Mouse (Mus musculus): ENCODE measurements around the gene Osbpl3.
A peak's percentile ranks its signal among the peaks of the same experiment; 100 is the strongest.

The Osbpl3 gene

DNA sequence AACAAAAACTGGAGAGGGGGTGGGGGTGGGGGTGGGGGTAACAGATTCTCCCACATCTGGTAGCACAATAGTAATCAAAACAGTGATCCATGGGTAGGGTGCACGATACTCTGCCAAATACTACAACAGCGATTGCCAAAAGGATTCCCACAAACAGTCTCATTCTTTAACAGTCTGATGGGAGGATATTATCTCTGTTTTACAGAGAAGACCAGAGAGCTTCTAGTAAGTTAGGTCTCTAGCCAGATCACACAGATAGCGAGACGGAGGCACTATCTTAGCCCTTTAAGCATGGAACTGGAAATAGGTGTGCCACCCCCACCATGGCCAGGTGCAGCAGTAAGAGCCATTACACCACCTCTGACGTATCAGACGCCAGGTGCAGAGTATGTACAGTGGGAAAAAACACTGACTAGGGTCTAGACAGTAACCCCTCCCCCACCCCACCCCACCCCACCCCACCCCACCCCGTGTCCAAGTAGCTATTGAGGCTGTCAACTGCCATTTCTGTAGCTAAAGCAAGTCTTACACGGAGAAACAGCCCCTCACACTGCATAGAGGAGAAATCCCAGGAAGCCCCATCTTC is 84.4 kb downstream of the Osbpl3 start:
- peak; percentile 40 for DNase-seq (ENCODE audit: low read depth)

DNA sequence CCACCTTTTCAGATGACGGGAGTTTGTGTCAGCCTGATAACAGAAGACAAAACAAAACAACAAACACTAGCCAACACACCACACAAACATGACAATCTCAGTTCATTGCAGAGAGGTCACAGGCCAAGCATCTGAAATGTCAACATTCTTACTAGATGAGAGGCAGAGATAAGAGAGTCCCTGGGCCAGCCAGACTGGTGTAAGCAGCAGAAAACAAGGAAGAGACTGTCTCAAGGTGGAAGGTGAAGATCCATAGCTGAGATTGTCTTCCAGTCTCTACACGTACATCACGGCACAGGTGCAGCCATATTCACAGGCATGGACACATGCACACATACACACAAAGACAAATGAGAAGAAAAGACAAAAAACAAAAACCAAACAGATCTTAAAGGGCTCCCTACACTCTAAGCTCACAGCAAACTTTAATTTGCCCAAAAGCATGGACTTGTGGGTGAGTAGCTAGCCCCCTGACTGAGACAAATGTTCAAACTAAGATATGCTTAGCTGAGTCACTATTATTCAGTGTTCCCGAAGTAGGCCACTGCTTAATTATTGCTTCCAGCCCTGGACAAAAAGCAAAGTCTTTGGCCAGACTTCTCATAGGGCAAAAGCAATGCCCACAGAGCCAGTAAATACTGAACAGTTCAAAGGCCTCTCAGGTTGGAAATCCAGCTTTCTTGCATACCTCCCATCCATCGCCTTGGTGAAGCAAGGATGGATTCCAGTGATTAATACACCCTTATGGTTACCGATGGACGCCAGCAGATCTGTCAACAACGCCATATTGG is 87.3 kb downstream of the Osbpl3 start:
- DNase-seq (ENCODE audit: low read depth), result no peak

DNA sequence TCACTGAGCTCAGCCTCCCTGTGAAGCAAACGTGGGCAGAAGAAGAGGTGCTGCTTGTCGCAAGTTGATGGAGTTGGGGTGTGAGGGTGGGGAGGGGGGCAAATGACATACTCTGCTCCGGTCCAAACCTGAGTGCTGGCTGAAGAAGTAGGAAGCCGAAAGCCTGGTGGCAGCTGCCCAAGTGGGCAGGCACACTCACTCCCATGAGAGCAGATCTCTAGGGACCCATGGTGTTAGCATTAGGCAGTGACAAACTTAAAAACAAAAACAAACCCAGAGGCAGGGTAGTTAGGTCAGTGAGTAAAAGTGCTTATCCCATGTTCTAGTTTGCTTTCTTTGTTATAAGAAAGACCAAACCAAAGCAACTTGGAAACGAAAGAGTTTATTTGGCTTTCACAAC is 88.2 kb downstream of the Osbpl3 start:
- no peak for DNase-seq (ENCODE audit: low read depth)

DNA sequence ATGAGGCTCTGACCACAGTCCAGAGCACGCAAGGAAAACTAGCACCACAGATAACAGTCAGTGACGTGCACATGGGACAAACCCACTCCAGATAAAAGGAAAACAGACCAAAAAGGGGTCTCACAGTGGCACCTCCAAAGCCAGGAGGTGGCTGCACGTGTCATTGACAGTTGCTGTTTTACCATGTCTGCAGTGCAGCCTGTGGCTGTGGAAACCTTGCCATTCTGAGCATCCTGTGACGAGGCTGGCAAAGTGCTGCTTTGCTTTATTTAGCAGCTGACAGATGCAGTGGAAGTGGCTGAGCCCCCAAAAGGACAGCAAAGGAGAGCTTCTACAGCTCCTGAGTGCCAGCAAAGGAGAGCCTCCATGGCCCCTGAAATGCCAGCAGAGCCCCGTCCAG is 89.3 kb downstream of the Osbpl3 start:
- no peak for DNase-seq (ENCODE audit: low read depth)

DNA sequence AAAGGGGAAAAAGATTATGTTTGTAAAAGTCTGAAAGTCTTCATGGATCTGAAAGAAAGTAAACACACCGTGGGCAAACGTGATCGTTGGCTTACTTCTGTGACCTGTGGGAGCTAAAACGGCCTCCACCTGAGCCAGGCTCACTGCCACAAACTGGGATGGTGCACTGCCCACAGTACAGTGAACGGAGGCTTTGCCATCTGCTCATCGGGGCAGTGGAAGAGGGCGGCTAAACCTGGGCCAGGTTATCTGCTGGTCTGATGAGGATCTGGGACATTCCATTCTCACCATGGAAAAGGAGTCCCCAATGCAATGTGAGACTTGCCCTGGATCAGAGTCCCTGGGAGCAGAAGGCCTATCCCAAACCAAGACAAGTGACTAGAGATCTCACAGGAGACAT is 89.7 kb downstream of the Osbpl3 start:
- DNase-seq (ENCODE audit: low read depth), result no peak

DNA sequence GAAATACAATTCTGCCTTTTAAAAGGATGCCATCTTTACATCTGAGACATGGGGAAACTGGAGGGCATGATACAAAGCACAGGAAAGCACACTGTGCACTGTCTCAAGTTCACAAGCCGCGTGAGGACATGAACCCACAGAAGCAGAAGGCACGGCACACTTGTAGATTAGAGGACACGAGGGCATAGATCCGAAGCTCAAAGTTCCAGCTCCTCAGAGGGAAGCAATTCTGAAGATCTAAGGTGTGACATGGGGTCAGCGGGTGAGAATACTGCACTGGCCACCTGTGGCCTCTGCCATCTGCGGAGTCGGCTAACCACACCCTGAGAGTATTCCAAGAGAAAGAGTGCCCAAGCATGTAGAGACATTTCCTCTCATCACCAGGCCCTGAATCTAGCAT is 91.6 kb downstream of the Osbpl3 start:
- no peak for DNase-seq (ENCODE audit: low read depth)

DNA sequence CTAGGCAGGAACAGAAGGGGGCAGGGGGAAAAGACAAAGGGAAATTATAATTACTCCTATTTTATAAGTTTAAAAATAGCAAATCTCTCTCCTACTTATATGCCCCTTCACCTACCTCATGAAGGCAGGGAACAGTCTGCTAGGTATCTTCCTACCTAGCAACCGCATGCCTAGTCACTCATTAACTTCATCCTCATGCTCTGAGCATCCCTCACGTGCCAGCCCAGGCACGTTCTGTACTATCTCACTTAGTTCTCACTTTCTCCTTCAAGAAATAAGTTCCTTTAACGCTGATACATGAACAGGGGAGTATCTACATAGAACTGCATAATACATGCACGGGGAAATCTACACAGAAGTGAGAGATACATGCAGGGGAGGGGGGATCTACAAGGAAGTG is 92.6 kb downstream of the Osbpl3 start:
- DNase-seq (ENCODE audit: low read depth), result no peak

DNA sequence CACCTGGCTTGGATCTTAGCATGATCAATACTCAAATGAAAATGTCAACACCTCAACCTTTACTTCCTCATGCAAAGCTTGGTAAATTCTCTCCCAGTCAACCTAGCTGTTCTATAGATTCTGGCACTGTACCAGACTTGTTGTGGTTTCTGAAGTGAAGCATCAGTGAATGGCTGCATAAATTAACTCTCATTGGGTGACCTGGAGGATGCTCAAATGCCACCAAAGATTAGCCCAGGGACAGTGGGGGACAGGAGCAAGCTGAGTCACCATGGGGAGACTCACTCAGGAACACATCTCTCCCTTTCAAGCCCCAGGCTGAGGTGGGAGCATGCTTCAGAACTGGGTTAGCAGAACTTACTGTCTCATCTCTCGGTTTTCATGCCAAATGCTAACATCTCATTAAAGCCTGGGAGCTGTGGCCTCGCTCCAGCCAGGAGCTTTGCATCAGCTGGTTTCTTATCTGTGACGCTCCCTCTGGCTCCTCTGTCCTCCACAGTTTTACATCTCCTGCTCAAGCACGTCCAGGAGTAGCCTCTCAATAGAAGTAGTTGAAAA is 93.2 kb downstream of the Osbpl3 start:
- DNase-seq (ENCODE audit: low read depth), result no peak

DNA sequence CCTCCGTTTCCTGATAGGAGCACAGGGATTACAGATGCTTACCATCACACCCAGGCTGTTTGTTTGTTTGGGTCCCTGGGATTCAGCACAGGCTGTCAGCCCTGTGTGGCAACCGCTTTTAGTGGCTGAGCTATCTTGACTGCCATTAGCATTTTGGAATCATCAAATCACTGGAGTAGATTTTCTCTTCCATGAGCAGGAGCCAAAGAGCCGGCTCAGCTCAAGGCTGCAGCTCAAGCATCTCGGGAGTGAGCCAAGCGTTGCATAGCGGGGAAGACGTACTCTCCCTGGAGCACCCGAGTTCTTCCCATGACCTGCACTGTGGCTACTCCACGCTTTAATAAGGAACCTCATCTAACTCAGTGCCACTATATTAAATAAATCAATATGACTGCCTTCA is 93.8 kb downstream of the Osbpl3 start:
- DNase-seq (ENCODE audit: low read depth), result no peak

DNA sequence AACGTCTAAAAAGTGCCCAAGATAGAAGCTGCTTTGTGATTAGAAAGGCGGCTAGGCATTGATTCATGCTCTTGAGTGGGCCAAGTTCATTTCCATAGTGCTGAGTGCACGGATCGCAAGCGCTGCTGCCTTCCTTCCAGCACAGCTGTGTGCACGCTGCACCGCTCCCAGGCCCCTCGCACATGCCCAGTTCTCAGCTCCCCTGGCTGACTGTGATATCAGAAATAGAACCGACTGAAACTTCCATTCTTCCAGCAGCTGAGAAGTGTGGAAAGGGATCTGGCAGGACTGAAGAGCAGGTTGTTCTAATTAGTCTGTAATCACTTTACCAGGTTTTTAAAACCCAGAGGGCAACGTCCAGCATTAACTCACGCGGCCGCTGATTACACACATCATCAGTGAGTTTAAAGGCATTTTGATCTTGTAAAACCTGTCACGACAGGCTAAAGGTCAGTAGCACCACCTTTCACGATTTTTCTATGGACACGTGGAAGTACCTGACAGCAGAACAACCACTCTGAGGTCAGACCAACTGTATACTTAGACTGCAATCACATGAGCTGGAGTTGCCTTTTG is 97.8 kb downstream of the Osbpl3 start:
- DNase-seq (ENCODE audit: low read depth), result no peak

DNA sequence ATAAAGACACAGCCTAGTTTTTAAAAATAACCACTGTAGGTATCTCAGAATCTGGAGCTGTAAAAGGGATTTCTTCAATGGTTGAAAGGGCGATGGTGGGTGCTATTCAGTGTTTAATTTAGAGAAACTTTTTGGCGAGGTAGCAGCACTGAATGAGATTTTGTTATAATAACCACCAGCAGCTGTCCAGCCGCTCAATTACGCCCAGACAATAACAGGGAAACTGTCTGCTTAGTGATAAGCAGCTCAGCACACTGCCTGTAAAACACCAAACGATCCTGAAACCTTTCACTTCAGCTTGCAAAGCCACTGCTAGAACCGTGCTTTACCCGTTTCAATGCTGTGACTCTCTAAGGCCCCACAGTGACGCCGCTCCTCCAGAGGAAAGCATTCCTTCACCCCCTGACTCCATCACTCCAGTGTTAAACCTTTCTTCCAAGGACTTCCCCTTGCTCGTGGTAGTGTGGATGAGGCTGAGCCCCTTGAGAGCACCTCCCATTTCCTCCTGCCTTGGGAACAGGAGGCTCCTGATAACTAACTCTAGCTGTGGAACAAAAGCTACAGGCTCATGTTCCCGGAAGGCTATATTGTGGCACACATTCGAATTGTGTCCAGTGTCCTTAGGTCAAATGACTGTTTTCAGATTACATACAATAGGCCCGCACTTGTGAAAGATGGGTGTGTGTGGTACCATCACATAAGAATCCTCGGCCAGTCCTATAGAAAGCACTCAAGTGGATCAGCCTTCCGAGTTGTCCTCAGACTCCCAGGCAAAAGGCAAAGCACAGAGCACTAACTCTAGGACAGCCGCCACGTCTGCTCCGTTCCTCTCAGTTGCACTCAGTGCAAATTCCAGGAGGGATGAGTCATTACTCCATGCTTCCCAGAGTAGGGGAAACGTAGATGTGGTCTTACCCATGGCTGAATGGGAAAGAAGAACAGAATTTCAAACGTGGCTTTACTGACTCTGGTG is 101.0 kb downstream of the Osbpl3 start:
- no peak for DNase-seq (ENCODE audit: low read depth)

DNA sequence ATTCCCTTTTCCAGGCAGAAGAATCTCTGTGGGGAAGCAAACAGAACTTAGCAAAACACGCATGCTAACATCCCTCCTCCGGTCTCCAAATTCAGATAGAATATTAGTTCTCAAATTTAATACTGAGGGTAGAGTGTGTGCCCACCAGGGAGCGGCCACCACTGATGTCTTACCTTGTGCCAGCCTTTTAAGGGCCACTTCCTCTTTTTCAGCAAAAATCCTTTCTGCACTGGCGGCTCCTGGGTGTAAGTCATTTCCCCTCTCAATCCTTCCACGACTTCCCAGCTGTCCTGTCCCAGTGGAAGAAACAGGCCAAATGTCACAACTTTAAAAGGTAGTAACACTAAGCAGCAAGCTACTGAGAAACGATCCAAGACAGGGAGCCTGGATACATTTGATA is 103.2 kb downstream of the Osbpl3 start:
- no peak for DNase-seq (ENCODE audit: low read depth)

DNA sequence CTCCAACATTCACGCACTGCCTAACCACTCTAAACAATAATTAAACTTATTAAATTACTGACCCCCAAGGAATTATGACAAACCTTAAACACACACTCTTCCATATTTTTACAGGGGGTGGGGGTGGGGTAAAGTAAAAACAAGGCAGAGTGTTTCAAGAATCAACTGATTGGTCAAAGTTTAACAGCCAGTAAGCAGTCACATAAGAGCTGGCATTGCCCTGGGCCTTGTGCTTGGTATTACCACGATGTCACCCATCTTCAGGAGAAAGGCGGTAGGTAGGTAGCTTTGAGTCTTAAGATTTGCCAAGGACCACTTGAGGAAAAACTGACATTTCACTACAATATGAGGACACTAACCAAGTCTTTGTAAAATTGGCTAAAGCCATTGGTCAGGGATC is 105.1 kb downstream of the Osbpl3 start:
- no peak for DNase-seq (ENCODE audit: low read depth)

DNA sequence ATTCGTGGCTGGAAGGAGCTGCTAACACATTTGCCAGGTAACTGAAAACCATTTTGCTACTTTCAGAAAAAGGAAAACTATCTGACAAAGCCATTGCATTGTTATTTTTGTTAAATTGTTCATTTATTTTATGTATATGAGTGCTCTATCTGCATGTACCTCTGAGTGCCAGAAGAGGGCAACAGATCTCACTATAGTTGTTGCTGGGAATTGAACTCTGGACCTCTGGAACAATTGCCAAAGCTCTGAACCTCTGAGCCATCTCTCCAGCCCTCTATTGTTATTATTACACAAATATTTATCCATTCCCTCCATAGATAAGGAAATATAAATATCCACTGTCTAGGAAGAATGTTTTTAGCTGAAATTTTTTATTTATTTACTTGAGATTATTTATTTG is 107.4 kb downstream of the Osbpl3 start:
- peak; percentile 43 for DNase-seq (ENCODE audit: low read depth)

DNA sequence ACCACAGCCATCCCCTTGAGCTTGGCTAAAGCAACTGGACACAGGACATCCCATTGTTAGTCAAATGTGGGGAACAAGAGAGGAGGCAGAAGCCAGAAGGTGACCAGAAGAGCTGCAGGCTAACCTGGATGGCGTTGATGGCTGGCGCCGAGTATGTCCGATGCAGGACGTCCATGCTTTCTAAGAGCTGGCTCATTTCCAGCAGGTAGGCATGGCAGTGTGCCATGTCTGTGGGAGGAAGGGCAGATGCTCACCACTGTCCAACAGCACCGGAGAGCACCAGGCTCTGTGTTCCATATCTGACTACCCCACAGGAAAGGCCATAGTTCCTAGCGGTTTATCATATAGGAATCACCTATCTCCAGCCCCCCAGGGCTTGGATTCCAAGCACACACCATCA is 109.8 kb downstream of the Osbpl3 start:
- no peak for DNase-seq (ENCODE audit: low read depth)

DNA sequence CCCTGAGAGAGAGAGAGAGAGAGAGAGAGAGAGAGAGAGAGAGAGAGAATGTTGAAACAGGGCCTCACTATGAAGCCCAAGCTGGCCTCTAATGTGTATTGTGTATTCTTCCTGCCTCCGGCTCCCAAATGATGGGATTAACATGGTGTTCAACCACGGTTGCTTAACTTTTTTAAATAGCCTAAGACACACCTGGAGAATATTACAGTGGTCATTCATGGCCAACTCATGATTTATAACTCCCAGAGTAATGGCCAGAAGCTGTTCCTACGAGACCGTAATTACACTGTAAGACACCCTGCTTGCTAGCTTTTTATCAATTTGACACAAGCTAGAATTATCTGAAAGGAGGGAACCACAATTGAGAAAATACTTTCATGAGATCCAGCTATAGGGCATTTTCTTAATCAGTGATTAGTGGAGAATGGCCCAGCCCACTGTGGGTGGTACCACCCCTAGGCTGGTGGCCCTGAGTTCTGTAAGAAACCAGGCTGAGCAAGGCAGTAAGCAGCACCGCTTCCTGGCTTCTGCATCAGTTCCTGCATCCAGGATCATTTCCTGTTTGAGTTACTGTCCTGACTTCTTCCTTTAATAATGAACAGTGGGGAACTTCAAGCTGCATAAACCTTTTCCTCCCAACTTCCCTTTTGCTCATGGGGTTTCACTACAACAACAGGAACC is 115.6 kb downstream of the Osbpl3 start:
- DNase-seq (ENCODE audit: low read depth), result no peak

DNA sequence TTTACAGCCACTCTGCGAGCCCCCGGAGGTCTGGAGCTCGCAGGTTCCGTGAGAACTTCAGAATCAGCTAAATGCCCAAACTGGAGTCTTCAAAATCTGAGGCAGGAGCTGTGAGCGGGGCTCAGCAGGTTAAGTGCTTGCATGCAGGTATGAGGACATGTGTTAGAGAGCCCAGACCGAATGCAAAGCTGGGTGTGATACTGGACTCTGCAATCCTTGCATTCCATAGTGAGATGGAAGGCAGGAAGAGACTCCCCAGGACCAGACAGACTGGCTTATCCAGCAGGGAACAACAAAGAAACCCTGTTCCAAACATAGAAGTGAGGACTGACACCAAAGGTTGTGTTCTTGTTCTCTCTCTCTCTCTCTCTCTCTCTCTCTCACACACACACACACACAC is 118.6 kb downstream of the Osbpl3 start:
- no peak for DNase-seq (ENCODE audit: low read depth)

DNA sequence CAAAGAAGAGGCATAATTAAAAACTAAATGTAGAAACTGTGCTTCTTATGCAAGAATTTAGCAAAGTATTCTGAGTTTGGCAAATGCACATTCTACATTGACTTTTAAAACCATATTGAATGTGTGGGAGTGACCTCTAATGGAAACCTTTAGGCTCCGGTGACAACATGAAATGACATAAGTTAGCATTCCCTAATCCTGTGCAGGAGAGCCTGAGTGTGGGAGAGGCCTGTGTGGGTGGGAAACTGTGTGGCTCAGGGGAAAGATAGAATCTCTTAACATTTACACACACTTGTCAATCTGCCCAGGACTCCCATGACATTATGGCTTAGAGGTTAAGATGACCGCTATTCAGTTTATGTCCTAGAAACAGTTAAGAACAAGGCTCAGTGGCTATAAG is 119.6 kb downstream of the Osbpl3 start:
- DNase-seq (ENCODE audit: low read depth), result no peak

DNA sequence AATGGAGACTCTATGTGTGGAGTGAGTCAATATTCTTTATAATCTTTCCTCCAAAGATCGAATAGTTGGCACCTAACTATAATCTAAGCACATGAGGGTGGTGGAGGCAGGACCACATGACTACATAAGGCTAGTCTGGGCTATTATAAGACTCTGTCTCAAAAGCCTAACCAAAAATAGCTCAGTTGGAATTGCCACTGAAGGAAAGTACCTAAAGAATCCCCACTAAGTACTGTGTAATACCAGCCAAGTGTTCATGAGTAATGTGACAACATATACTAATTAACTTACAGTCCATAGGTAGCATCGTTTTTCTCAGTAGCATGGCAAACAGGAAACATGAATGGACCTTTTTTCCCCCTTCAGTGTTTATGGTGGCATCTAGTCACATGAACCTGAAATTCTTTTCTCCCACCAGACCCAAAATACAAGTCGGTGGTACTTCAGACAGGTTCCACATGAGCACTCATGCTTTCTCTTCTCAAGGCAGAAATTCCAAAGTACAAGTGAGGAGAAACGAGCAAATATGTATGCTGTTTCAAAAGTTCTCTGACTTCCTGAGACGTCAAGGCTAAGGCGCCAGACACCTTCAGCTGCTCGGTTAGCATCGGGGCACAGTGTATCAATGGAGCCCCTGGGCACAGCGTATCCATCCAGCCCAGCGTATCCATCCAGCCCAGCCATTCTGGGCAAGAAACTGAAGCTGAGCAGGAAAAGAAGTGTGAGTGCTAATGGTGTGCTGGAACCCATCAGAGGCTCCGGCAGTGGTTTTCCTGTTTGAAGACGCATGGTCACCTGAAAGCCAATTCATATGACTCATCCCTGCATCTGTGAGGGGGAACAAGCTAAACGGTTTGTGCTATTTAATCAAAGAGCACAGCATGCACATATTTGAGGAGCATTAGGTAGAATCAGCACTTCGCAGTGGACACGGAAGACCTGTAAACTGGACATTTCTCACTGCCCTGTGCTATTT is 120.9 kb downstream of the Osbpl3 start:
- peak; percentile 50 for DNase-seq (ENCODE audit: low read depth)

DNA sequence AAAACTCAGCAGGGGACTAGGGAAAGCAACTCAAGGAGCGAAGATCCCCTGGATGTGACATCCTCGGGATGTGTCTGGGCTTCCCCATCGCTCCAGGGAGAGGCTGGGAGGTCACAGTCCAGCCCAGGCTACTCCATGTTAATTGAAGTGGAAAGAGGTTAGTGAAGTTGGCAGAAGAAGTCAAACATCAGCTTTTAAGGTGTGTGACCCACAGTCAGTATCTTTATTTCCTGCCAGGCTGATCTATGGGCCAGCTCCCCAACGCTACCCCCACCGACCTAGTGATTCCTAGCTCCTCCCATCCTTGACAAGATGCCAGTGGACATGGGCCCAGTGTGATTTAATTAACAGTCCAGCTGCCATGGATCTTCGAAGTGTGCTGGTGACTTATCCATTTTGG is 122.7 kb downstream of the Osbpl3 start:
- no peak for DNase-seq (ENCODE audit: low read depth)
